Mouse (Mus musculus): ENCODE results near the gene Ubl3.

DNA sequence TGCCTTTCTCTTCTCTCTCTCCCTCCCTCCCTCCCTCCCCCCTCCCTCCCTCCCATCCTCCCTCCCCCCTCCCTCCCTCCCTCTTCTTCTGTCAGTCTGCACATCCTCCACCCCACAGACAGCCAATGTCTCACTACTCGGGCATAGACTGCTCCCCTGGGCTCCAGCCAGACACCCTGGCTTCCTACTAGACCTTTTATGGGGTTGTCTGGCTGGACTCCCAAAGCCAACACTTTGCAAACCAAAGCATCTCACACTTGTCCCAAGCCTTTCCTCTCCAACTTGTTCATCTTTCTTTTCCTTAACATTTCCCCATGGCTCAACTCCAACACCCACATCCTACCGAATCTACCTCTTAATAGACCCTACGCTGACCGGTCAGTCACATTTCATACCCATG lies 10.7 kb upstream of the Ubl3 start:
- TF ChIP-seq CTCF (IDR thresholded peaks at IDR 0.05; ENCODE audit: extremely low read depth, insufficient read depth, low read length) (no peak), POLR2A (IDR thresholded peaks at IDR 0.05; ENCODE audit: extremely low read depth, insufficient read depth, low read length) (no peak)

Data from cortical plate, adult 2 months (tissue).